Mouse (Mus musculus): ENCODE results near the gene Kdm2b. TPM values are rescaled to one million over a fixed set of nuclear protein-coding genes. Genes with fewer than 3 reads are reported as not detected.

Gene Kdm2b
- total RNA-seq, 1 experiment = 68.6 TPM

- Histone ChIP-seq H3K9me3 (ENCODE audit: control insufficient read depth, insufficient read depth, low read depth, low read length) (no peaks in the 10 kb centered on the region), H3K36me3 (ENCODE audit: control insufficient read depth, insufficient read depth, low read length, poor library complexity, severe bottlenecking) (peaks cover 10% of the 10 kb centered on the region; the same call in 1 of the 2 replicates), H3K27ac (ENCODE audit: insufficient read depth, low read depth, low read length, poor library complexity, severe bottlenecking) (no peak overlapping the region), H3K4me3 (ENCODE audit: insufficient read depth in 1 of 2, low read depth in 1 of 2, low read length in 2 of 2, poor library complexity in 1 of 2, severe bottlenecking in 1 of 2) (no peak overlapping the region), H3K9ac (ENCODE audit: insufficient read depth, low read depth, low read length, poor library complexity, severe bottlenecking) (no peak overlapping the region), H3K4me1 (ENCODE audit: control insufficient read depth in 2 of 2, insufficient read depth in 2 of 2, low read length in 2 of 2, poor library complexity in 1 of 2) (peaks cover 0 to 19% of the 10 kb centered on the region in 2 experiments; a peak in 1 of 4 replicates)
- no peak for DNase-seq (ENCODE audit: low read depth, low spot score)
- in situ Hi-C loops (cut with MboI; ENCODE audit: low sequenced_read_pairs in 2 of 2, unreplicated experiment in 2 of 2) = no loop called here
- TF ChIP-seq MAFK (IDR thresholded peaks at IDR 0.05; ENCODE audit: insufficient read depth, low read depth, low read length) (no peak), HCFC1 (IDR thresholded peaks at IDR 0.05; ENCODE audit: borderline replicate concordance, insufficient read depth, low read length) (no peak), CHD2 (IDR thresholded peaks at IDR 0.05; ENCODE audit: low read depth, low read length) (no peak), ZC3H11A (IDR thresholded peaks at IDR 0.05; ENCODE audit: borderline replicate concordance, low read depth, low read length) (no peak), ZNF384 (IDR thresholded peaks at IDR 0.05; ENCODE audit: low read depth, low read length) (no peak)
These were observed 39.2 kb downstream of the Kdm2b start for GRCm38 (mm10) chr5:122950329-122950953.

GRCm38 (mm10) chr5:122949101-122949500, 40.5 kb downstream of the Kdm2b start:
- H3K9me3 ChIP-seq (ENCODE audit: control insufficient read depth, insufficient read depth, low read depth, low read length) = no peaks in the 10 kb centered on the region
- H3K9ac ChIP-seq (ENCODE audit: insufficient read depth, low read depth, low read length, poor library complexity, severe bottlenecking) = no peak overlapping the region
- TF ChIP-seq ZC3H11A (IDR thresholded peaks at IDR 0.05; ENCODE audit: borderline replicate concordance, low read depth, low read length) (no peak), CHD2 (IDR thresholded peaks at IDR 0.05; ENCODE audit: low read depth, low read length) (no peak), MAFK (IDR thresholded peaks at IDR 0.05; ENCODE audit: insufficient read depth, low read depth, low read length) (no peak), HCFC1 (IDR thresholded peaks at IDR 0.05; ENCODE audit: borderline replicate concordance, insufficient read depth, low read length) (no peak), ZNF384 (IDR thresholded peaks at IDR 0.05; ENCODE audit: low read depth, low read length) (no peak)
- H3K36me3 ChIP-seq (ENCODE audit: control insufficient read depth, insufficient read depth, low read length, poor library complexity, severe bottlenecking) = peaks cover 10% of the 10 kb centered on the region; the same call in 1 of the 2 replicates
- in situ Hi-C loops (cut with MboI; ENCODE audit: low sequenced_read_pairs in 2 of 2, unreplicated experiment in 2 of 2) = no loop called here
- no peak for DNase-seq (ENCODE audit: low read depth, low spot score)
- peaks cover 0 to 17% of the 10 kb centered on the region in 2 experiments; a peak in 1 of 4 replicates for H3K4me1 ChIP-seq (ENCODE audit: control insufficient read depth in 2 of 2, insufficient read depth in 2 of 2, low read length in 2 of 2, poor library complexity in 1 of 2)
- H3K27ac ChIP-seq (ENCODE audit: insufficient read depth, low read depth, low read length, poor library complexity, severe bottlenecking) = no peak overlapping the region
- no peak overlapping the region for H3K4me3 ChIP-seq (ENCODE audit: insufficient read depth in 1 of 2, low read depth in 1 of 2, low read length in 2 of 2, poor library complexity in 1 of 2, severe bottlenecking in 1 of 2)

DNA sequence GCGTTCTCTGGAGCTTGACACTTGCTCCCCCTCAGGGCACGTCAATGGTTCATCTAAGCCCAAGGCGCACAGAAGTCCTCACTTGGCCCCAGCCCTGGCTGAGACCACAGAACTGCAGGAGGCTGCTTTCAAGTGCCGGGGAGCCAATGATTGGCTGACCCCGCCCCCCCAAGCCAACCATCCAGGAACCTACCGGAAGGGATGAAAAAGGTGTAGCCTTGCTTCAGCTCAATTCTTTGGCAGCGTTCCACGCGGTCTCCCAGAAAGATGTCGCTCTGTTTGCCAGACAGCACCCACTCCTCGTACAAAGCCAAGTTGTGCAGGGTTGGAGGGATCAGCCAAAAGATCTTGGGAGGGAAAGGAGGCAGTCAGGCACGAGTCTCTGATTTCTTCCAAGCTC, 42.1 kb downstream of the Kdm2b start:
- peaks cover 10% of the 10 kb centered on the region; the same call in 1 of the 2 replicates for H3K36me3 ChIP-seq (ENCODE audit: control insufficient read depth, insufficient read depth, low read length, poor library complexity, severe bottlenecking)
- no peak overlapping the region for H3K27ac ChIP-seq (ENCODE audit: insufficient read depth, low read depth, low read length, poor library complexity, severe bottlenecking)
- in situ Hi-C loops (cut with MboI; ENCODE audit: low sequenced_read_pairs in 2 of 2, unreplicated experiment in 2 of 2) = no loop called here
- no peaks in the 10 kb centered on the region for H3K9me3 ChIP-seq (ENCODE audit: control insufficient read depth, insufficient read depth, low read depth, low read length)
- H3K9ac ChIP-seq (ENCODE audit: insufficient read depth, low read depth, low read length, poor library complexity, severe bottlenecking) = no peak overlapping the region
- no peak overlapping the region for H3K4me3 ChIP-seq (ENCODE audit: insufficient read depth in 1 of 2, low read depth in 1 of 2, low read length in 2 of 2, poor library complexity in 1 of 2, severe bottlenecking in 1 of 2)
- no peak for DNase-seq (ENCODE audit: low read depth, low spot score)
- TF ChIP-seq MAFK (IDR thresholded peaks at IDR 0.05; ENCODE audit: insufficient read depth, low read depth, low read length) = no peak
- TF ChIP-seq ZNF384 (IDR thresholded peaks at IDR 0.05; ENCODE audit: low read depth, low read length) = no peak
- TF ChIP-seq ZC3H11A (IDR thresholded peaks at IDR 0.05; ENCODE audit: borderline replicate concordance, low read depth, low read length) = no peak
- no peak for TF ChIP-seq CHD2 (IDR thresholded peaks at IDR 0.05; ENCODE audit: low read depth, low read length)
- no peak for TF ChIP-seq HCFC1 (IDR thresholded peaks at IDR 0.05; ENCODE audit: borderline replicate concordance, insufficient read depth, low read length)
- peaks cover 0 to 17% of the 10 kb centered on the region in 2 experiments; a peak in 1 of 4 replicates for H3K4me1 ChIP-seq (ENCODE audit: control insufficient read depth in 2 of 2, insufficient read depth in 2 of 2, low read length in 2 of 2, poor library complexity in 1 of 2)

GRCm38 (mm10) chr5:122938676-122939075, 50.9 kb downstream of the Kdm2b start:
- peaks cover 13% of the 10 kb centered on the region; the same call in 1 of the 2 replicates for H3K36me3 ChIP-seq (ENCODE audit: control insufficient read depth, insufficient read depth, low read length, poor library complexity, severe bottlenecking)
- DNase-seq (ENCODE audit: low read depth, low spot score) = no peak
- H3K4me3 ChIP-seq (ENCODE audit: insufficient read depth in 1 of 2, low read depth in 1 of 2, low read length in 2 of 2, poor library complexity in 1 of 2, severe bottlenecking in 1 of 2) = no peak overlapping the region
- no peaks in the 10 kb centered on the region for H3K9me3 ChIP-seq (ENCODE audit: control insufficient read depth, insufficient read depth, low read depth, low read length)
- no peak overlapping the region for H3K9ac ChIP-seq (ENCODE audit: insufficient read depth, low read depth, low read length, poor library complexity, severe bottlenecking)
- H3K27ac ChIP-seq (ENCODE audit: insufficient read depth, low read depth, low read length, poor library complexity, severe bottlenecking) = no peak overlapping the region
- in situ Hi-C loops (cut with MboI; ENCODE audit: low sequenced_read_pairs in 2 of 2, unreplicated experiment in 2 of 2) = no loop called here
- TF ChIP-seq MAFK (IDR thresholded peaks at IDR 0.05; ENCODE audit: insufficient read depth, low read depth, low read length) (no peak), ZNF384 (IDR thresholded peaks at IDR 0.05; ENCODE audit: low read depth, low read length) (no peak), ZC3H11A (IDR thresholded peaks at IDR 0.05; ENCODE audit: borderline replicate concordance, low read depth, low read length) (no peak), CHD2 (IDR thresholded peaks at IDR 0.05; ENCODE audit: low read depth, low read length) (no peak), HCFC1 (IDR thresholded peaks at IDR 0.05; ENCODE audit: borderline replicate concordance, insufficient read depth, low read length) (no peak)
- peaks cover 0 to 10% of the 10 kb centered on the region in 2 experiments; a peak in 3 of 4 replicates for H3K4me1 ChIP-seq (ENCODE audit: control insufficient read depth in 2 of 2, insufficient read depth in 2 of 2, low read length in 2 of 2, poor library complexity in 1 of 2)
